Mouse (Mus musculus) CH12.LX (cell line): Measurements from ENCODE around the gene Sidt1. TPM values are rescaled to one million over a fixed set of nuclear protein-coding genes. Genes with fewer than 3 reads are reported as not detected.

ENCODE experiments used
- DNase-seq: peaks from one replicate; pipeline ENCODE4 v3.0.0-alpha.2; 2013; ENCODE audit errors: extremely low read depth
- H3K27ac ChIP-seq: 2 replicates; pipeline ENCODE4 v1.5.1; 2012; ENCODE audit warnings: low read depth, mild to moderate bottlenecking, control low read depth, moderate library complexity; ENCODE audit not compliant: insufficient read depth
- H3K27me3 ChIP-seq: replicated peaks from 2 replicates; pipeline ENCODE3; 2012; ENCODE audit warnings: inconsistent platforms
- H3K36me3 ChIP-seq, 2 experiments: replicated peaks in 1 of 2; 2 replicates each; pipeline versions ENCODE3 to v1.6.1; 2012; ENCODE audit warnings: inconsistent platforms in 1 of 2, low read length in 1 of 2, mild to moderate bottlenecking in 1 of 2, mixed read lengths in 1 of 2, moderate library complexity in 1 of 2; ENCODE audit not compliant: control insufficient read depth in 1 of 2, insufficient read depth in 1 of 2
- H3K4me1 ChIP-seq, 2 experiments: 2 replicates each; pipeline ENCODE4 v1.6.1; 2012; ENCODE audit warnings: inconsistent platforms in 1 of 2, moderate library complexity in 1 of 2; ENCODE audit not compliant: insufficient read depth in 2 of 2, control insufficient read depth in 1 of 2
- H3K4me2 ChIP-seq: 2 replicates; pipeline ENCODE4 v1.6.1; 2012; ENCODE audit warnings: low read depth, mild to moderate bottlenecking, control low read depth; ENCODE audit not compliant: poor library complexity, insufficient read depth, severe bottlenecking
- H3K4me3 ChIP-seq, 3 experiments: fragments of 150-350 bp in 1 of 3; sonication (generic) in 1 of 3; replicated peaks in 1 of 3; 2 replicates each; pipeline versions ENCODE3 to v1.5.1; 2011 to 2012; ENCODE audit warnings: low read depth in 2 of 3, low read length in 2 of 3, mild to moderate bottlenecking in 2 of 3, moderate library complexity in 2 of 3, control low read depth in 1 of 3, improper control_type of control experiment in 1 of 3, inconsistent platforms in 1 of 3, mixed read lengths in 1 of 3; ENCODE audit not compliant: poor library complexity in 1 of 3
- H3K79me2 ChIP-seq: replicated peaks from 2 replicates; pipeline ENCODE4 v1.6.1; 2012; ENCODE audit warnings: mild to moderate bottlenecking, moderate library complexity; ENCODE audit not compliant: control insufficient read depth, poor library complexity, insufficient read depth, severe bottlenecking; ENCODE audit errors: extremely low read depth
- H3K9ac ChIP-seq: 2 replicates; pipeline ENCODE4 v1.6.1; 2012; ENCODE audit warnings: low read depth, mild to moderate bottlenecking, control low read depth, moderate library complexity; ENCODE audit not compliant: insufficient read depth
- H3K9me3 ChIP-seq: replicated peaks from 2 replicates; pipeline ENCODE3; 2012; ENCODE audit warnings: low read length, inconsistent platforms, mixed read lengths
- BHLHE40 ChIP-seq: IDR thresholded peaks from 2 replicates; pipeline ENCODE4 v1.6.1; 2011; ENCODE audit warnings: mild to moderate bottlenecking, low read depth, low read length, improper control_type of control experiment
- CTCF ChIP-seq, 2 experiments: IDR thresholded peaks in 1 of 2; conservative IDR thresholded peaks in 1 of 2; 2 replicates each; pipeline ENCODE4 v1.5.1; 2011 to 2012; ENCODE audit warnings: low read depth in 2 of 2, low read length in 2 of 2, improper control_type of control experiment in 1 of 2, inconsistent platforms in 1 of 2, mild to moderate bottlenecking in 1 of 2, moderate library complexity in 1 of 2
- GABPA ChIP-seq: IDR thresholded peaks from 2 replicates; pipeline ENCODE4 v1.6.1; 2012; ENCODE audit warnings: low read depth, low read length, improper control_type of control experiment, inconsistent platforms; ENCODE audit not compliant: insufficient replicate concordance
- JUND ChIP-seq: conservative IDR thresholded peaks from 2 replicates; pipeline ENCODE4 v1.6.1; 2011; ENCODE audit warnings: low read depth, low read length, improper control_type of control experiment
- MAFK ChIP-seq: IDR thresholded peaks from 2 replicates; pipeline ENCODE4 v1.6.1; 2011; ENCODE audit warnings: low read length, improper control_type of control experiment; ENCODE audit not compliant: insufficient replicate concordance
- MAZ ChIP-seq: IDR thresholded peaks from 2 replicates; pipeline ENCODE4 v1.6.1; 2012; ENCODE audit warnings: low read depth, mild to moderate bottlenecking, inconsistent platforms, low read length, improper control_type of control experiment, moderate library complexity
- MXI1 ChIP-seq: IDR thresholded peaks from 2 replicates; pipeline ENCODE4 v1.6.1; 2011; ENCODE audit warnings: mild to moderate bottlenecking, low read depth, low read length, improper control_type of control experiment
- NELFE ChIP-seq: IDR thresholded peaks from 2 replicates; pipeline ENCODE4 v1.6.1; 2011; ENCODE audit warnings: low read depth, low read length, improper control_type of control experiment
- POLR2AphosphoS2 ChIP-seq: IDR thresholded peaks from 2 replicates; pipeline ENCODE4 v1.6.1; 2011; ENCODE audit warnings: low read depth, low read length, improper control_type of control experiment
- RAD21 ChIP-seq: IDR thresholded peaks from 2 replicates; pipeline ENCODE4 v1.6.1; 2011; ENCODE audit warnings: low read depth, mild to moderate bottlenecking, low read length, improper control_type of control experiment, moderate library complexity
- TBP ChIP-seq: conservative IDR thresholded peaks from 2 replicates; pipeline ENCODE4 v1.6.1; 2011; ENCODE audit warnings: low read depth, low read length, improper control_type of control experiment
- TCF12 ChIP-seq: IDR thresholded peaks from 2 replicates; pipeline ENCODE4 v1.6.1; 2014; ENCODE audit warnings: low read depth, mild to moderate bottlenecking, inconsistent platforms, low read length, improper control_type of control experiment
- USF1 ChIP-seq: IDR thresholded peaks from 2 replicates; pipeline ENCODE4 v1.6.1; 2014; ENCODE audit warnings: low read depth, mild to moderate bottlenecking, inconsistent platforms, low read length, improper control_type of control experiment
- ZC3H11A ChIP-seq: IDR thresholded peaks from 2 replicates; pipeline ENCODE4 v1.6.1; 2012; ENCODE audit warnings: low read depth, mild to moderate bottlenecking, inconsistent platforms, low read length, improper control_type of control experiment
- ZKSCAN1 ChIP-seq: IDR thresholded peaks from 2 replicates; pipeline ENCODE4 v1.6.1; 2012; ENCODE audit warnings: low read depth, inconsistent platforms, low read length, improper control_type of control experiment, borderline replicate concordance
- ZMIZ1 ChIP-seq: IDR thresholded peaks from 2 replicates; pipeline ENCODE4 v1.6.1; 2012; ENCODE audit warnings: low read depth, mild to moderate bottlenecking, inconsistent platforms, low read length, improper control_type of control experiment
- dilution Hi-C: fragments of 300-500 bp; cut with MboI; formaldehyde crosslinking; loops from 2 replicates; pipeline ENCODE4 v1.14.3; 2020; ENCODE audit warnings: low sequenced_read_pairs; ENCODE audit not compliant: extremely low pct_unique_long_range_greater_than_20kb, extremely low pct_ligation_motif_present
- in situ Hi-C: fragments of 300-500 bp; cut with MboI; formaldehyde crosslinking; loops from 3 replicates; pipeline ENCODE4 v1.14.3; 2019; ENCODE audit warnings: low sequenced_read_pairs, low pct_ligation_motif_present, low pct_unique_long_range_greater_than_20kb, mixed read lengths
- polyA plus RNA-seq: library from polyadenylated mRNA; unstranded; fragments of >175 nt; gene quantifications from 2 replicates; pipeline ENCODE4 v1.2.1, GENCODE M21; 2012; ENCODE audit warnings: low read depth; ENCODE audit not compliant: insufficient read length
- total RNA-seq, 2 experiments: library from RNA; depleted of rRNA; stranded (reverse); fragments of 300-350 nt in 1 of 2; fragments of >200 nt in 1 of 2; gene quantifications; 2 replicates each; pipeline ENCODE4 v1.2.3; 2012 to 2014

Sidt1 gene
- total and polyA plus RNA-seq, 3 experiments = not detected

GRCm38 (mm10) chr16:44233019-44233418, 100.0 kb downstream of the Sidt1 start:
- in situ Hi-C loops = no loop called here
- H3K36me3 ChIP-seq = no peaks in the 10 kb centered on the region
- no peak overlapping the region for H3K9ac ChIP-seq
- no peak overlapping the region for H3K27ac ChIP-seq
- H3K9me3 ChIP-seq = no peaks in the 10 kb centered on the region
- no peak for DNase-seq
- no peak for TF ChIP-seq POLR2AphosphoS2
- TF ChIP-seq MAZ = no peak
- TF ChIP-seq GABPA = no peak
- TF ChIP-seq NELFE = no peak
- TF ChIP-seq MXI1 = no peak
- TF ChIP-seq ZMIZ1 = no peak
- no peak for TF ChIP-seq TCF12
- no peak for TF ChIP-seq CTCF (conservative IDR thresholded peaks at IDR 0.05 in 1 of 2, IDR thresholded peaks at IDR 0.05 in 1 of 2; ENCODE audit: low read depth in 2 of 2, low read length in 2 of 2)
- TF ChIP-seq ZC3H11A = no peak
- TF ChIP-seq JUND = no peak
- no peak overlapping the region for H3K4me3 ChIP-seq
- H3K27me3 ChIP-seq = no peaks in the 10 kb centered on the region
- dilution Hi-C loops = no loop called here
- H3K4me2 ChIP-seq = no peak overlapping the region
- H3K79me2 ChIP-seq = no peaks in the 10 kb centered on the region
- no peaks in the 10 kb centered on the region for H3K4me1 ChIP-seq

GRCm38 (mm10) chr16:44226706-44227291, 106.2 kb downstream of the Sidt1 start:
- Histone ChIP-seq H3K4me2 (no peak overlapping the region), H3K79me2 (no peaks in the 10 kb centered on the region), H3K4me1 (peaks cover 2 to 5% of the 10 kb centered on the region in 2 experiments; a peak in 3 of 4 replicates), H3K9me3 (no peaks in the 10 kb centered on the region), H3K27ac (no peak overlapping the region), H3K27me3 (no peaks in the 10 kb centered on the region), H3K4me3 (no peak overlapping the region), H3K9ac (no peak overlapping the region), H3K36me3 (peaks cover 0 to 2% of the 10 kb centered on the region in 2 experiments)
- no peak for TF ChIP-seq BHLHE40
- TF ChIP-seq MAZ = no peak
- TF ChIP-seq USF1 = no peak
- TF ChIP-seq JUND = no peak
- no peak for TF ChIP-seq MAFK
- no peak for TF ChIP-seq ZKSCAN1
- TF ChIP-seq POLR2AphosphoS2 = no peak
- no peak for TF ChIP-seq RAD21
- no peak for TF ChIP-seq TBP
- dilution Hi-C loops (no loop called here), in situ Hi-C loops (no loop called here)
- no peak for DNase-seq
